Mouse (Mus musculus): Measurements from ENCODE around the gene Ap1s2.

The Ap1s2 gene

GRCm38 (mm10) chrX:163908337-163909250 is at the start of gene Ap1s2:
Ap1s2 (plus strand) TSS chrX:163909017.
- peak; percentile 94 for DNase-seq (ENCODE audit: low spot score)

GRCm38 (mm10) chrX:163867711-163868379 is 41.0 kb upstream of the Ap1s2 start:
- DNase-seq (ENCODE audit: low spot score): no peak

- no peak for DNase-seq (ENCODE audit: low spot score)
Observed at GRCm38 (mm10) chrX:163868659-163869278, 40.0 kb upstream of the Ap1s2 start.

GRCm38 (mm10) chrX:163875932-163876331 is 32.9 kb upstream of the Ap1s2 start:
- DNase-seq (ENCODE audit: low spot score): no peak

- no peak for DNase-seq (ENCODE audit: low spot score)
Observed at GRCm38 (mm10) chrX:163876636-163877035, 32.2 kb upstream of the Ap1s2 start.

GRCm38 (mm10) chrX:163879039-163879438 is 29.8 kb upstream of the Ap1s2 start:
- no peak for DNase-seq (ENCODE audit: low spot score)

- DNase-seq (ENCODE audit: low spot score): peak; percentile 5
Observed at GRCm38 (mm10) chrX:163879461-163879860, 29.4 kb upstream of the Ap1s2 start.

- DNase-seq (ENCODE audit: low spot score): no peak
Observed at GRCm38 (mm10) chrX:163885539-163885981, 23.3 kb upstream of the Ap1s2 start.

- no peak for DNase-seq (ENCODE audit: low spot score)
Observed at GRCm38 (mm10) chrX:163897354-163897753, 11.5 kb upstream of the Ap1s2 start.

- DNase-seq (ENCODE audit: low spot score): no peak
Observed at GRCm38 (mm10) chrX:163899431-163900020, 9.3 kb upstream of the Ap1s2 start.

- DNase-seq (ENCODE audit: low spot score): no peak
Observed at GRCm38 (mm10) chrX:163906861-163907260, 2.0 kb upstream of the Ap1s2 start.

- no peak for DNase-seq (ENCODE audit: low spot score)
Observed at GRCm38 (mm10) chrX:163908003-163908336, 847 bp upstream of the Ap1s2 start.

GRCm38 (mm10) chrX:163909381-163909780 is 564 bp downstream of the Ap1s2 start:
- DNase-seq (ENCODE audit: low spot score): peak; percentile 53

- no peak for DNase-seq (ENCODE audit: low spot score)
Observed at GRCm38 (mm10) chrX:163912791-163913190, 4.0 kb downstream of the Ap1s2 start.

- DNase-seq (ENCODE audit: low spot score): no peak
Observed at GRCm38 (mm10) chrX:163929550-163929949, 20.7 kb downstream of the Ap1s2 start.

- no peak for DNase-seq (ENCODE audit: low spot score)
Observed at GRCm38 (mm10) chrX:163934731-163935130, 25.9 kb downstream of the Ap1s2 start.

GRCm38 (mm10) chrX:163938587-163938986 is 29.8 kb downstream of the Ap1s2 start:
- DNase-seq (ENCODE audit: low spot score): no peak

GRCm38 (mm10) chrX:163944381-163944780 is 35.6 kb downstream of the Ap1s2 start:
- DNase-seq (ENCODE audit: low spot score): no peak

GRCm38 (mm10) chrX:163951618-163952017 is 42.8 kb downstream of the Ap1s2 start:
- DNase-seq (ENCODE audit: low spot score): no peak

GRCm38 (mm10) chrX:163957381-163957780 is 48.6 kb downstream of the Ap1s2 start:
- DNase-seq (ENCODE audit: low spot score): no peak

GRCm38 (mm10) chrX:163957803-163958466 is 49.1 kb downstream of the Ap1s2 start:
- DNase-seq (ENCODE audit: low spot score): peak; percentile 70

GRCm38 (mm10) chrX:163958467-163958875 is 49.7 kb downstream of the Ap1s2 start, which contains the start of gene Zrsr2:
Zrsr2 (minus strand) TSS chrX:163958661.
- DNase-seq (ENCODE audit: low spot score): peak; percentile 89
